Mouse (Mus musculus) T-cell, adult 2 months (primary cell): ENCODE results near the gene Nelfcd.

Experiments
- DNase-seq: peaks from one replicate; pipeline ENCODE4 v3.0.0; 2022; ENCODE audit warnings: low spot score

The Nelfcd gene

DNA sequence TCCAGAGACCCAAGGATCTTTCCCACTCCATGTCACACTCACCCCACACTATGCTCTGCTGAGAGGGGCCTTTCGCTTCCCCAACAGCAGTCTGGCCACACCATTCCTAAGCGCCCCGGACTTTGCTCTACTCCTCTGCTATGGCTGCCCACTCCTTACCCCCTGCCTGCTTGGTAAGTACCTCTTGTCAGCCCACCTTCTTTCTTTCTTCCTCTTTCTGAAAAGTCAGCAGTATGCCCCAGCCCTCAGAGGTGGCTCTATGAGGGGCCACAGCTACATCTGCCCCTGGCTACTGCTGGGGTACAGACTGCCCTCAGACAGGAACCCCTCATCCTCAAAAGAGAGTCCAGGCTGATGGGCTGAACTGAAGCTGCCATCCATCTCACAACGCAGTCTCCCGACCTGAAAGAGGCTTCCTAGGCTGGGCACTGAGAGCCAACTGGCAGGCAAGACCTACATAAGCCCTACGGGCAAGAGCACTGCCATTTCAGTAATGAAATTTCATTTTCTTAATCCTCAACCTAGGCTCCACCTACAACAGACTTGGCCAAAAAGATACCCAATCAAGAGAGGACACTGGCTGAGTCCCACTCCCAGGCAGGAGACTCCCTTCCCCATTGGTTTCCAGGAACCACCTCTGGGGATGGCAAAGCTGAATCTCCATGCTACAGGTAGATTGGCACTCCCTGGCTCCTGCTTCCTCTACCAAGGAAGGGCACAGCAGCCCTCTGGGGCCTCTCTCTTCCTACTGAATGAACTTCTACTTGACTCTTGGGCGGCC lies 21.5 kb downstream of the Nelfcd start:
- no peak for DNase-seq

DNA sequence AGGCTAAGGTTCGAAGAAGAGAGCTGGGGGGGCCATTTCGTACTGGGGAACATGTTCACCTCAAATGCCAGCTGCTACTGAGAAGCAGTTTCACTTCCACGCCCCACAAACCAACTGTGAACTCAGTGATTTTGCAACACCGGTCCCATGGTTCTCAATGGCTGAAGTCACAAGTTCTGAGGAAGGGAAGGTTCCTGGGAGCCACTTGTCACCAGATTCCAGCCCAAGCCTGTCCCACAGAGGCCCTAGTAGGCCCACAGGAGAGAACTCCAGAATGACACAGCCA lies 22.0 kb downstream of the Nelfcd start:
- no peak for DNase-seq

DNA sequence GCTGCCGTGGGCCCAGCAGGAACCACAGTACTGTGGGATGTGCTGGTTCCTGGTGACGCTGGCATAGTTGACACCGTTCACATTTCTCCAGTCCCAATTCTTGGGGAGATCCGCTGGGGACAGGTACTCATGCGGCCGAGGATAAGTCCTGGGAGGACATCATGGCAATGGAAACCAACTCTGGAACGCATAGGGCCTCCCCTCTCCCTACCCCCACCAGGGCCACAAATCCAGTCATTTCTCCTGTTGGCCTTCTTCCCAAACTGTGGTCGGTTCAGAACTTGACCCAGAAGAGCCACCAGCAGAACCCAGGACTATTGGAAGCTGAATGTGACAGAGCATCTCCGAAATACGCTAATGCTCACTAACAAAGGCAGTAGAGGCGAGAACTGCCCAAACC lies 22.6 kb downstream of the Nelfcd start:
- no peak for DNase-seq

- peak; percentile 51 for DNase-seq
Observed at GRCm38 (mm10) chr2:174438737-174439449, 23.3 kb downstream of the Nelfcd start, which contains the start of gene Ctsz. TSS of gene Ctsz (minus strand) at chr2:174439039.

- no peak for DNase-seq
Observed at GRCm38 (mm10) chr2:174439450-174439838, 23.8 kb downstream of the Nelfcd start.

GRCm38 (mm10) chr2:174439961-174440360 lies 24.4 kb downstream of the Nelfcd start:
- no peak for DNase-seq

DNA sequence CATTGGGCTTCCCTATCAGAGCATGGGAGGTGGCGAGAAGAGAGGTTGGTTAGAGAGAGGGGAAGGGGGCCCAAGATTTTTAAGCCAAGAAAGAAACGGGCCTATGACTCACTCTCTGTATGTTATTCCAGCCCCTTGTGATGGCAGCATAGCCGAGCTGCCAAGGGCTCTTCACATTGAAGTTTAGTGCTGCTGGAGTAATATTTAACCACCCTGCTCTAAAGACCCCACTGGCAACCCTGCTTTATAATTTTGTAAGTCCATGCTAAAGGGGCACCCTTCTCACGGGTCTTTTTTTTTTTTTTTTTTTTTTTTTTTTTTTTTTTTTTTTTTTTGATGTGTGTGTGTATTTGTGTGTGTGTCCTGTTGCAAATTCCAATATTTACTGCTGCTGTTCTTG lies 26.3 kb downstream of the Nelfcd start:
- DNase-seq: no peak

DNA sequence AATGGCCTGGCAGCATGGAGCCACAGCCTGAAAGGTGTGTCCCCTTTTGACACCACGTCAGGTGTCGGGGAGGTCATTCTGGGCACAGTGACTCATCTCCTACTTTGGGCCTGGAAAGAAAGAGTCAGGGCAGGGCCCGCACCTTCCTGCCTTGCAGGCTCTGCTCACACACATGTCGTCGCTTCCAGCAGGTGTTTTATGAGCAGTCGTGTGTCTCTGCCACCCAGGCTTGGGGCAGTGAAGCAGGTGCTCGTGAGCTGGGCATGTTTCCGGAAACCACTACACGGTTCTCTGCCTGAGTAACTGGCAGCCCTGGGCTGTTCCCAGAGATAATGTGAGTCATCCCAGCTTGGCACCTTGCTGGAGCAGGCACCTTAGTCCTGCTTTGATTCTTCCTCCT lies 26.9 kb downstream of the Nelfcd start:
- no peak for DNase-seq

DNA sequence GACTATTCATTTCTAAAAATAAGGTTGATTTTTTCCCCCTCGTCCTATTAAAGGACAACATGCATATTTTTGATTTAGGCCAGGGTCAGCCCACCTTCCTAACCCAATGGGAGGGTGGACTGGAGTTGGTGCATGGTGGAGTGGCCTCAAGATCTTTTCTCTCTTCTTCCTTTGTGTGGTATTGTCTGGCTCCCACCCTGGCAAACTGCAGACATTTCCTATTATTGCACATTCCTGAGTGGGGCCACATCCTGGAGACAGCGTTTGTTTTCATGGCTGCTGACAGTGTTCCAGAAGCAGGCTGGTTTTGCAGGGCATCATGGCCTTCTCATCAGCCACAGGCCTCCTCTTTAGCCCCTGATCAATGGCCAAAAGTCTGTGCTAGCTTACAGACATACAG lies 27.4 kb downstream of the Nelfcd start:
- no peak for DNase-seq

- DNase-seq: no peak
Observed at GRCm38 (mm10) chr2:174444359-174444758, 28.8 kb downstream of the Nelfcd start.

DNA sequence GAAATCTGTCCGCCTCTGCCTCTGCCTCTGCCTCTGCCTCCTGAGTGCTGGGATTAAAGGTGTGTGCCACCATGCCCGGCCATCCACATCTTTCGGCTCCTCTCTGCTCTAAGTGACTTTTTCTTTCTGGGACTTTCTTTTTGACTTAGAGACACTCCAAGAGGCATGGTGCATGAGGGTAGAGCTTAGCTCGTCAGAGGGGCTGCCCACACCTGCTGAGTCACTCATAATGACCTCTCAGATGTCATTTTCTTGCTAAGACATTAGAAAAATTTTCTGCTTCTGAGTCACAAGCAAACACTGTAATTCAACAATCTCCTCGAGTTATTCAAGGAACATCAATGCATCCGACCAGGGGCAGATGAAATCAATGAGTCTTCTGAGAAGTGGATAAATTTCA lies 29.4 kb downstream of the Nelfcd start:
- no peak for DNase-seq

- no peak for DNase-seq
Observed at GRCm38 (mm10) chr2:174446492-174446891, 30.9 kb downstream of the Nelfcd start.

DNA sequence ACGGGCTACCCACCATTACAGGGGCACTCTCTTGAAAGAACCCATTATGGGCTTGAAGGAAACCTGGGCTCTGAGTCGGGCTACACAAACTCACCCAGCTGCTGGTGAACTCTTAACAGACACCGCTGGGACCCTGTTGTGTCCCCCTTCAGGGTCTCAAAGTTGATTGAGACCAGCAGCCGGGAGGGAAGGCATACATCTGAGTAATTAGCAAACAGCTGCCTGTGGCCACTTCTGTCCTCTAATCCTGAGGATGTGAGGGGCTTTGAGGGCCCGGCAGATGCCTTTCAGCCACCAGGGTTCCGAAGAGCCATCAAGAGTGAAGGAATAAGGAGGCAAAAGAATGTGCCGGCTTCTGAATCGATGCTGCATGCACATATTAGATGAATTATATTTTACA lies 31.3 kb downstream of the Nelfcd start:
- DNase-seq: no peak

- DNase-seq: no peak
Observed at GRCm38 (mm10) chr2:174448405-174448804, 32.8 kb downstream of the Nelfcd start.

DNA sequence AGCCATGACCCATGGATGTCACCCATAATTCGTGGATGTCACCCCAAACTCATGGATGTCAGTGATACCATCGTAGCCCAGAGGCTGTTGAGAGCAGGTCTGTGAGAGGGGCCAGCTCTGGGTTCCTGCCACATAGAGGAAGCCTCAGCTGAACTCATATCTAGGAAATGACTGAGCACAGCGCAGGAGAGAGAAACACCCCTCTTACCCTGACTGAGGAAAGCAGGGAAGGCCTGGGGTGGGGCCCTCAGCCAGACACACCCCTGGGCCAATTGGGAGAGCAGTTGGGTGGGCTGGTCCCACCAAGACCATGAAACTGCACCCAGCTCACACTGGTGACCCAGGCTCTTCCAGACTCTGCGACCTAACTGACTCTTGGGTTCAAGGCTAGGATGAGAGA lies 34.7 kb downstream of the Nelfcd start, which contains the start of gene Tubb1:
Gene Tubb1, plus strand, starts transcription at position 343 of the 400 bp plus-strand sequence.
- no peak for DNase-seq

- no peak for DNase-seq
Observed at GRCm38 (mm10) chr2:174453681-174454080, 38.1 kb downstream of the Nelfcd start.

DNA sequence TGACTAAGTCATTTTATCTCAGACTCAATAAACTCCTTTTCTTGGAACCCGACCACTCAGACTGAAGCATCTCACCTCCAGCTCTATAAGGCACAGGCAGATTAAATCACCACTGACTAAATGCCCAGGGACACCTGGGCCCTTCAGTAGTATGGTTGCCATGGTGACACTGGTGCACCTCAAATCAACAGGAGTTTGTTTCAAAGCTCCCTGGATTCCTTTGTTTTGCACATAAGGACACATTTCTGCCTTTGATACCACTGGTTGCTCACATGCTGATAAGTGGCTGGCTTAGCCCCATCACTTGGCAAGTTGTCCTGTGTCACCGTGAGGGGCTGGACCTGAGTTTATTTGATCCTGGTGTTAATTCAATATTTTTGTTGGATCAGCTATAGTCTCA lies 43.8 kb downstream of the Nelfcd start:
- no peak for DNase-seq

GRCm38 (mm10) chr2:174463370-174463769 lies 47.8 kb downstream of the Nelfcd start:
- DNase-seq: peak; percentile 12

GRCm38 (mm10) chr2:174463789-174464523 lies 48.4 kb downstream of the Nelfcd start, which contains the start of gene Atp5e:
TSS of gene Atp5e (minus strand) at chr2:174464105.
- DNase-seq: peak; percentile 83

- no peak for DNase-seq
Observed at GRCm38 (mm10) chr2:174470333-174470732, 54.7 kb downstream of the Nelfcd start.

GRCm38 (mm10) chr2:174470786-174471405 lies 55.3 kb downstream of the Nelfcd start:
- no peak for DNase-seq

GRCm38 (mm10) chr2:174472407-174472806 lies 56.8 kb downstream of the Nelfcd start:
- no peak for DNase-seq
